Mouse (Mus musculus) limb, embryonic 14.5 days (tissue): ENCODE results near the gene Fam136a. TPM values are rescaled to one million over a fixed set of nuclear protein-coding genes. Genes with fewer than 3 reads are reported as not detected.
A peak's percentile ranks its signal among the peaks of the same experiment; 100 is the strongest.

Experiments used
- ATAC-seq: fragments of 200-750 bp; cut with Nextera tagmentation; 2 replicates; pipeline ENCODE4 v1.8.0; 2017; ENCODE audit warnings: low read depth, moderate number of reproducible peaks, moderate TSS enrichment; ENCODE audit not compliant: low FRiP score
- DNase-seq: peaks from one replicate; pipeline ENCODE4 v3.0.0-alpha.2; 2015; ENCODE audit warnings: low spot score
- H3K27ac ChIP-seq: fragments of 300-500 bp; sonication (generic); replicated peaks from 2 replicates; pipeline ENCODE4 v1.5.1; 2014; ENCODE audit warnings: low read depth, mild to moderate bottlenecking, low read length, moderate library complexity, mixed read lengths
- H3K27me3 ChIP-seq: fragments of 300-500 bp; sonication (generic); 2 replicates; pipeline ENCODE4 v1.6.1; 2014; ENCODE audit warnings: low read length, mixed read lengths; ENCODE audit not compliant: control insufficient read depth, insufficient read depth
- H3K36me3 ChIP-seq: fragments of 300-500 bp; sonication (generic); 2 replicates; pipeline ENCODE4 v1.6.1; 2014; ENCODE audit warnings: mild to moderate bottlenecking, low read length, moderate library complexity, mixed read lengths; ENCODE audit not compliant: control insufficient read depth, insufficient read depth
- H3K4me1 ChIP-seq: fragments of 300-500 bp; sonication (generic); 2 replicates; pipeline ENCODE4 v1.6.1; 2014; ENCODE audit warnings: antibody characterized with exemption, low read length, mixed read lengths; ENCODE audit not compliant: control insufficient read depth, insufficient read depth
- H3K4me2 ChIP-seq: fragments of 300-500 bp; sonication (generic); replicated peaks from 2 replicates; pipeline ENCODE4 v1.6.1; 2014; ENCODE audit warnings: low read depth, mild to moderate bottlenecking, low read length, moderate library complexity; ENCODE audit not compliant: severe bottlenecking
- H3K4me3 ChIP-seq: fragments of 300-500 bp; sonication (generic); replicated peaks from 2 replicates; pipeline ENCODE4 v1.5.1; 2014; ENCODE audit warnings: low read length
- H3K9ac ChIP-seq: fragments of 300-500 bp; sonication (generic); 2 replicates; pipeline ENCODE4 v1.6.1; 2014; ENCODE audit warnings: mild to moderate bottlenecking, low read depth, low read length, moderate library complexity; ENCODE audit not compliant: severe bottlenecking
- H3K9me3 ChIP-seq: fragments of 300-500 bp; sonication (generic); 2 replicates; pipeline ENCODE4 v1.6.1; 2016; ENCODE audit warnings: low read length; ENCODE audit not compliant: control insufficient read depth
- POLR2A ChIP-seq: fragments of 200-500 bp; IDR thresholded peaks from 2 replicates; pipeline ENCODE4 v1.8.0; 2012; ENCODE audit warnings: inconsistent platforms, mild to moderate bottlenecking, moderate library complexity, borderline replicate concordance; ENCODE audit not compliant: insufficient read depth, insufficient read length; ENCODE audit errors: extremely low read depth
- WGBS: fragments of 180-500 bp; shearing (Covaris S2); extraction: QIAGEN DNeasy Blood & Tissue Kit; methylation state at CpG from one replicate; pipeline ENCODE4 v1.1.7; 2014; 5-methylcytosine and 5-hydroxymethylcytosine counted together
- polyA plus RNA-seq, 2 experiments: library from polyadenylated mRNA; depleted of rRNA in 1 of 2; stranded (reverse) in 1 of 2; unstranded in 1 of 2; fragments of >200 nt; fragmentation: Nextera tagmentation in 1 of 2; extraction: Ambion mirVana in 1 of 2; gene quantifications; 2 replicates each; pipeline versions ENCODE4 v1.2.1 to v1.2.3; 2012 to 2014

The Fam136a gene
- polyA plus RNA-seq, 2 experiments = 51.0 to 109 TPM

- no peaks in the 10 kb centered on the region for H3K27me3 ChIP-seq
- peaks cover 21% of the 10 kb centered on the region for H3K36me3 ChIP-seq
- DNase-seq = peak; percentile 86
- peak; percentile 95 for TF ChIP-seq POLR2A
- under 1% methylated on average over 49 of the region's 51 CpGs for WGBS
- peak within 1 kb of the TSS; percentile 76 for H3K4me2 ChIP-seq
- peak; percentile 95 for ATAC-seq
- peak within 1 kb of the TSS; percentile 84 for H3K27ac ChIP-seq
- H3K9me3 ChIP-seq = no peaks in the 10 kb centered on the region
- H3K9ac ChIP-seq = peak within 1 kb of the TSS; percentile 81
- peaks cover 20% of the 10 kb centered on the region for H3K4me1 ChIP-seq
- peak within 1 kb of the TSS; percentile 88 for H3K4me3 ChIP-seq
Observed at GRCm38 (mm10) chr6:86396581-86397256, 31.3 kb downstream of the Fam136a start, which contains the start of gene Pcyox1. Pcyox1 (minus strand) TSS chr6:86397154.

GRCm38 (mm10) chr6:86397257-86397980, 32.0 kb downstream of the Fam136a start:
- TF ChIP-seq POLR2A = no peak
- Histone ChIP-seq H3K4me3 (peak overlapping the region; percentile 88), H3K4me2 (peak overlapping the region; percentile 76), H3K36me3 (peaks cover 14% of the 10 kb centered on the region), H3K9me3 (no peaks in the 10 kb centered on the region), H3K9ac (peak overlapping the region; percentile 81), H3K4me1 (peaks cover 20% of the 10 kb centered on the region), H3K27me3 (no peaks in the 10 kb centered on the region), H3K27ac (peak overlapping the region; percentile 84; the same call in 1 of the 2 replicates)
- ATAC-seq = peak; percentile 34
- WGBS = 8% methylated on average over 14 of the region's 14 CpGs
- DNase-seq = no peak

GRCm38 (mm10) chr6:86398986-86399385, 33.5 kb downstream of the Fam136a start:
- Histone ChIP-seq H3K4me3 (no peak overlapping the region), H3K27ac (no peak overlapping the region), H3K9me3 (no peaks in the 10 kb centered on the region), H3K4me1 (peaks cover 20% of the 10 kb centered on the region), H3K9ac (no peak overlapping the region), H3K4me2 (no peak overlapping the region), H3K36me3 (peaks cover 5% of the 10 kb centered on the region), H3K27me3 (no peaks in the 10 kb centered on the region)
- 83% methylated on average over 2 of the region's 2 CpGs for WGBS
- ATAC-seq (no peak), DNase-seq (no peak)
- TF ChIP-seq POLR2A = no peak

GRCm38 (mm10) chr6:86399995-86400394, 34.5 kb downstream of the Fam136a start:
- WGBS = 75% methylated on average over 2 of the region's 2 CpGs

GRCm38 (mm10) chr6:86400972-86401371, 35.5 kb downstream of the Fam136a start:
- DNase-seq = peak; percentile 89

More at GRCm38 (mm10) chr6:86399995-86400394, 34.5 kb downstream of the Fam136a start:
- ATAC-seq (no peak), DNase-seq (no peak)
- Histone ChIP-seq H3K4me1 (peaks cover 19% of the 10 kb centered on the region), H3K27ac (no peak overlapping the region), H3K9ac (no peak overlapping the region), H3K4me3 (no peak overlapping the region), H3K4me2 (no peak overlapping the region), H3K27me3 (no peaks in the 10 kb centered on the region), H3K36me3 (no peaks in the 10 kb centered on the region), H3K9me3 (no peaks in the 10 kb centered on the region)
- no peak for TF ChIP-seq POLR2A

More at GRCm38 (mm10) chr6:86400972-86401371, 35.5 kb downstream of the Fam136a start:
- peak overlapping the region; percentile 9; the same call in 1 of the 2 replicates for H3K9ac ChIP-seq
- H3K4me1 ChIP-seq = peaks cover 9% of the 10 kb centered on the region
- H3K4me3 ChIP-seq = peak overlapping the region; percentile 16
- no peak for TF ChIP-seq POLR2A
- no peak for ATAC-seq
- 5% methylated on average over 9 of the region's 9 CpGs for WGBS
- H3K27ac ChIP-seq = no peak overlapping the region
- no peaks in the 10 kb centered on the region for H3K9me3 ChIP-seq
- H3K36me3 ChIP-seq = no peaks in the 10 kb centered on the region
- H3K4me2 ChIP-seq = peak overlapping the region; percentile 39
- H3K27me3 ChIP-seq = no peaks in the 10 kb centered on the region
